Mouse (Mus musculus) bone marrow, adult 2 months (tissue): ENCODE data around the gene Thbs3.

ENCODE experiments used
- CTCF ChIP-seq: fragments of 200-500 bp; IDR thresholded peaks from 2 replicates; pipeline ENCODE4 v1.5.1; 2011; ENCODE audit warnings: low read length, control low read depth; ENCODE audit not compliant: control insufficient read depth, insufficient read depth
- POLR2A ChIP-seq: fragments of 200-500 bp; IDR thresholded peaks from 2 replicates; pipeline ENCODE4 v1.6.1; 2011; ENCODE audit warnings: low read depth, mild to moderate bottlenecking, control low read depth, low read length, borderline replicate concordance; ENCODE audit not compliant: control insufficient read depth

GRCm38 (mm10) chr3:89232614-89233013, 17.6 kb downstream of the Thbs3 start:
- no peak for TF ChIP-seq POLR2A
- TF ChIP-seq CTCF = no peak
